14 mouse cellular contexts compared by ENCODE assay signal in genomic region chr1:87658063-87658462, GRCm38 (mm10). TPM values are rescaled to one million over a fixed set of nuclear protein-coding genes. Genes with fewer than 3 reads are reported as not detected.
DNase-seq lines count a peak whose midpoint lies in the region; ATAC-seq and TF ChIP-seq lines count a peak whose summit lies in the region.
"Had no signal": no experiment of that assay in that cellular context is flagged by ENCODE, and none has a peak within 500 bp of the region (broad histone marks: within the 10 kb centered on the region; RNA-seq: fewer than 3 reads in every experiment).

No protein-coding gene starts in this region.

- no peak for TF ChIP-seq POLR2A in MEL (IDR thresholded peaks at IDR 0.05; ENCODE audit: control insufficient read depth in 1 of 2, insufficient read depth in 1 of 2, low read depth in 1 of 2, low read length in 2 of 2, poor library complexity in 1 of 2)

- no peak for TF ChIP-seq CTCF in forebrain, postnatal 0 days (IDR thresholded peaks at IDR 0.05; ENCODE audit: low read depth)
- no peak for TF ChIP-seq CTCF in MEL (IDR thresholded peaks at IDR 0.05 in 2 of 3, conservative IDR thresholded peaks at IDR 0.05 in 1 of 3; ENCODE audit: control insufficient read depth in 1 of 3, insufficient read depth in 1 of 3, low read depth in 2 of 3, low read length in 3 of 3, poor library complexity in 1 of 3, severe bottlenecking in 1 of 3)

- 0 out of 2 replicates have a peak, but pooled peaks have one; percentile 8 for ATAC-seq in forebrain, postnatal 0 days
- ATAC-seq in forebrain, embryonic 14.5 days: no peak
- ATAC-seq in liver, embryonic 13.5 days (ENCODE audit: low read depth): no peak
- ATAC-seq: activated CD4-positive, CD25-positive, alpha-beta regulatory T cell, adult 4 months; inflammation-experienced regulatory T-cells, adult 6 months had no signal

- no peaks in the 10 kb centered on the region for H3K4me1 ChIP-seq in forebrain, postnatal 0 days (ENCODE audit: insufficient read depth)
- H3K4me1 ChIP-seq in forebrain, embryonic 14.5 days (ENCODE audit: control insufficient read depth, insufficient read depth, low read length): no peaks in the 10 kb centered on the region
- peaks cover 46% of the 10 kb centered on the region for H3K4me1 ChIP-seq in liver, embryonic 13.5 days (replicated peaks)
- peaks cover 13 to 30% of the 10 kb centered on the region in 2 experiments for H3K4me1 ChIP-seq in MEL (ENCODE audit: control insufficient read depth in 1 of 2, insufficient read depth in 2 of 2, low read length in 2 of 2)
- peaks cover 86% of the 10 kb centered on the region for H3K4me1 ChIP-seq in megakaryocyte, embryonic 14.5 days
- H3K4me1 ChIP-seq: lung, embryonic 15.5 days; stomach, embryonic 15.5 days had no signal

- 73% methylated on average over 3 of the region's 3 CpGs for WGBS in forebrain, postnatal 0 days
- WGBS in forebrain, embryonic 14.5 days: 64% methylated on average over 3 of the region's 3 CpGs
- WGBS in liver, embryonic 13.5 days (ENCODE audit: insufficient replicate concordance): 43% methylated on average over 3 of the region's 3 CpGs

- H3K36me3 ChIP-seq in forebrain, postnatal 0 days (ENCODE audit: insufficient read depth): no peaks in the 10 kb centered on the region
- no peaks in the 10 kb centered on the region for H3K36me3 ChIP-seq in forebrain, embryonic 14.5 days (ENCODE audit: control insufficient read depth, insufficient read depth, low read length)
- H3K36me3 ChIP-seq in liver, embryonic 13.5 days: 0 out of 2 replicates have a peak, but pooled peaks cover 5% of the 10 kb centered on the region
- peaks cover 1 to 32% of the 10 kb centered on the region in 2 experiments for H3K36me3 ChIP-seq in MEL (ENCODE audit: control insufficient read depth in 1 of 2, insufficient read depth in 2 of 2, low read length in 2 of 2)
- H3K36me3 ChIP-seq in megakaryocyte, embryonic 14.5 days (replicated peaks; ENCODE audit: low read length): peaks cover 94% of the 10 kb centered on the region
- H3K36me3 ChIP-seq: lung, embryonic 15.5 days; stomach, embryonic 15.5 days had no signal

- TF ChIP-seq EP300 in MEL (IDR thresholded peaks at IDR 0.05; ENCODE audit: low read depth in 1 of 2, low read length in 2 of 2): no peak

- H3K4me3 ChIP-seq in forebrain, postnatal 0 days (ENCODE audit: low read depth, low read length): no peak overlapping the region
- H3K4me3 ChIP-seq in forebrain, embryonic 14.5 days (ENCODE audit: low read depth, low read length): no peak overlapping the region
- H3K4me3 ChIP-seq in liver, embryonic 13.5 days (replicated peaks): no peak overlapping the region
- no peak overlapping the region for H3K4me3 ChIP-seq in MEL (ENCODE audit: control insufficient read depth in 1 of 2, insufficient read depth in 1 of 2, low read depth in 2 of 2, low read length in 2 of 2)
- peak overlapping the region; percentile 23 for H3K4me3 ChIP-seq in megakaryocyte, embryonic 14.5 days (replicated peaks)
- H3K4me3 ChIP-seq: erythroblast, embryonic 14.5 days; lung, embryonic 15.5 days; stomach, embryonic 15.5 days had no signal

- H3K27me3 ChIP-seq in forebrain, postnatal 0 days (ENCODE audit: insufficient read depth, low read length): no peaks in the 10 kb centered on the region
- no peaks in the 10 kb centered on the region for H3K27me3 ChIP-seq in forebrain, embryonic 14.5 days (replicated peaks; ENCODE audit: control insufficient read depth, insufficient read depth, low read length)
- H3K27me3 ChIP-seq in liver, embryonic 13.5 days: no peaks in the 10 kb centered on the region
- no peaks in the 10 kb centered on the region for H3K27me3 ChIP-seq in MEL (ENCODE audit: control insufficient read depth in 1 of 2, insufficient read depth in 2 of 2, low read length in 2 of 2)
- H3K27me3 ChIP-seq in megakaryocyte, embryonic 14.5 days (replicated peaks): no peaks in the 10 kb centered on the region
- H3K27me3 ChIP-seq: lung, embryonic 15.5 days; stomach, embryonic 15.5 days had no signal

- H3K9me3 ChIP-seq in forebrain, postnatal 0 days (ENCODE audit: low read length): no peaks in the 10 kb centered on the region
- H3K9me3 ChIP-seq in forebrain, embryonic 14.5 days (replicated peaks; ENCODE audit: control insufficient read depth, low read length): no peaks in the 10 kb centered on the region
- H3K9me3 ChIP-seq in liver, embryonic 13.5 days (replicated peaks): no peaks in the 10 kb centered on the region
- no peaks in the 10 kb centered on the region for H3K9me3 ChIP-seq in MEL (replicated peaks; ENCODE audit: insufficient read depth, low read length)
- H3K9me3 ChIP-seq in megakaryocyte, embryonic 14.5 days: peaks cover 6% of the 10 kb centered on the region
- H3K9me3 ChIP-seq: lung, embryonic 15.5 days; stomach, embryonic 15.5 days had no signal

- H3K79me2 ChIP-seq in MEL (ENCODE audit: control insufficient read depth, insufficient read depth, low read length, poor library complexity): peaks cover 4% of the 10 kb centered on the region

- H3K9ac ChIP-seq in forebrain, postnatal 0 days: no peak overlapping the region
- H3K9ac ChIP-seq in forebrain, embryonic 14.5 days (ENCODE audit: low read length): no peak overlapping the region
- H3K9ac ChIP-seq in liver, embryonic 13.5 days: no peak overlapping the region
- H3K9ac ChIP-seq in MEL (ENCODE audit: control insufficient read depth, low read depth, low read length, poor library complexity, severe bottlenecking): no peak overlapping the region
- H3K9ac ChIP-seq: lung, embryonic 15.5 days; stomach, embryonic 15.5 days had no signal

- TF ChIP-seq RAD21 in MEL (IDR thresholded peaks at IDR 0.05; ENCODE audit: low read depth, low read length): no peak

- no peak overlapping the region for H3K4me2 ChIP-seq in forebrain, postnatal 0 days (ENCODE audit: low read depth)
- H3K4me2 ChIP-seq in forebrain, embryonic 14.5 days (ENCODE audit: low read length): no peak overlapping the region
- no peak overlapping the region for H3K4me2 ChIP-seq in liver, embryonic 13.5 days
- H3K4me2 ChIP-seq: lung, embryonic 15.5 days; stomach, embryonic 15.5 days had no signal

- no peak for DNase-seq in forebrain, postnatal 0 days
- DNase-seq in forebrain, embryonic 14.5 days (ENCODE audit: low spot score): no peak
- DNase-seq in liver, embryonic 13.5 days: no peak
- DNase-seq in liver: no peak
- DNase-seq in MEL (ENCODE audit: low read depth, low spot score): no peak
- no peak for DNase-seq in frontal cortex, postnatal 25 days (ENCODE audit: low spot score in 2 of 2)
- no peak for DNase-seq in adrenal gland, postnatal 10 days
- DNase-seq: cerebellum, adult 8-10 months had no signal

- H3K27ac ChIP-seq in forebrain, postnatal 0 days (ENCODE audit: low read depth, low read length): no peak overlapping the region
- no peak overlapping the region for H3K27ac ChIP-seq in forebrain, embryonic 14.5 days (ENCODE audit: low read depth, low read length)
- peak overlapping the region; percentile 53 for H3K27ac ChIP-seq in liver, embryonic 13.5 days
- H3K27ac ChIP-seq in MEL (ENCODE audit: control insufficient read depth, low read depth, low read length): peak overlapping the region; percentile 95
- H3K27ac ChIP-seq: lung, embryonic 15.5 days; stomach, embryonic 15.5 days had no signal

TF ChIP-seq in MEL, 35 proteins besides CTCF, POLR2A, EP300 and RAD21:
- TF ChIP-seq ZKSCAN1 (IDR thresholded peaks at IDR 0.05; ENCODE audit: low read depth, low read length) (no peak), ZMIZ1 (IDR thresholded peaks at IDR 0.05; ENCODE audit: low read depth, low read length) (no peak), KAT2A (conservative IDR thresholded peaks at IDR 0.05; ENCODE audit: low read depth, low read length) (no peak), ETS1 (IDR thresholded peaks at IDR 0.05; ENCODE audit: low read depth, low read length) (no peak), E2F4 (IDR thresholded peaks at IDR 0.05; ENCODE audit: borderline replicate concordance, low read depth, low read length) (no peak), NRF1 (IDR thresholded peaks at IDR 0.05; ENCODE audit: insufficient read depth, low read depth, low read length, poor library complexity, severe bottlenecking) (no peak), MAX (IDR thresholded peaks at IDR 0.05; ENCODE audit: low read length) (no peak), TAL1 (IDR thresholded peaks at IDR 0.05; ENCODE audit: low read length) (no peak), USF1 (IDR thresholded peaks at IDR 0.05; ENCODE audit: low read depth, low read length) (no peak), ZC3H11A (IDR thresholded peaks at IDR 0.05; ENCODE audit: low read depth, low read length) (no peak), MYC (IDR thresholded peaks at IDR 0.05; ENCODE audit: low read depth, low read length) (no peak)

RNA-seq across cellular contexts. Expression of gene Inpp5d, which starts 38.0 kb away (rescaled TPM):
- 4.5 and 25.4 TPM in 2 replicates for total RNA-seq in forebrain, postnatal 0 days (2014; rRNA removed)
- 2.7 and 3.0 TPM in 2 replicates for polyA plus RNA-seq in forebrain, postnatal 0 days (2015; fragmentation: Nextera tagmentation; extraction: Ambion mirVana)
- 3.3 and 5.3 TPM in 2 replicates for polyA plus RNA-seq in forebrain, embryonic 14.5 days (2014; fragmentation: Nextera tagmentation; extraction: Ambion mirVana)
- 11.0 and 13.9 TPM in 2 replicates for polyA plus RNA-seq in liver, embryonic 13.5 days (2015; fragmentation: Nextera tagmentation; extraction: Ambion mirVana)
- 69.4 and 73.0 TPM in 2 replicates for total RNA-seq in MEL (2012; rRNA removed)
- polyA plus RNA-seq in MEL (2012; ENCODE audit: insufficient read depth in 1 of 2, insufficient read length in 2 of 2, low read depth in 1 of 2, low replicate concordance in 2 of 2, missing spikeins in 1 of 2): 10 to 100 TPM in 1 of 2 experiments, not detected in 1; 71.3 TPM
- 107 and 189 TPM in 2 replicates for polyA plus RNA-seq in megakaryocyte, embryonic 14.5 days (2012; ENCODE audit: insufficient read depth, low replicate concordance)
- total RNA-seq in adrenal gland, postnatal 10 days (2021): 10 to 100 TPM; 15.8 to 18.8 TPM

Comparison
In these comparisons a context has a peak if more than half of its experiments do, and no peak if none do; other contexts are left out.
1. H3K27ac ChIP-seq: peak in liver, embryonic 13.5 days (single experiment) and MEL (single experiment); none in forebrain, postnatal 0 days (single experiment) and forebrain, embryonic 14.5 days (single experiment).